Mouse (Mus musculus): ENCODE measurements at regions not wholly inside any gene's neighbourhood (a gene's known extent, or its start where the extent isn't known, plus 50 kb on each side); places are given as distances from the start of the nearest gene placed in this dataset.

DNA sequence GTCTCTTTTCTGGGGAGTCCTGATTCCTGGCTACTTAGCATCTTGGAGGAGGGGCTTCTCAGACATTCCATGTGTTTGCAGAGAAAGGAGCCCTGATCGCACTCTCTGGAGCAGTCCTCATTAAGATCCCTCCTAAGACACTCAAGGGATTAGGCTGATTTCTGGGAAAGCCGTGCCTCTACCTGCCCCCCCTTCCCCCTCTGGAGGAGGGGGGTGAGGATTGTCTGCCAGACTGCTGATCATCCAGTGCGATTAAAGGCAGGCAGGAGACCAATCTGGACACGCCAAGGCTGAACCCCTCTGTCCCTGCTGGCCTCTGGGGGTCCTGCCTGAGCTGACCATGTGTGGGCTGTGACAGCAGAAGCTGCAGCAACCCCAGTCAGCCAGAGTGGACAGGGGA lies 65.4 kb downstream of the Vegfa start:
- no peak for DNase-seq (ENCODE audit: low spot score in 2 of 2)

GRCm38 (mm10) chr17:45964031-45964430 lies 68.1 kb downstream of the Vegfa start:
- no peak for DNase-seq (ENCODE audit: low spot score in 2 of 2)

DNA sequence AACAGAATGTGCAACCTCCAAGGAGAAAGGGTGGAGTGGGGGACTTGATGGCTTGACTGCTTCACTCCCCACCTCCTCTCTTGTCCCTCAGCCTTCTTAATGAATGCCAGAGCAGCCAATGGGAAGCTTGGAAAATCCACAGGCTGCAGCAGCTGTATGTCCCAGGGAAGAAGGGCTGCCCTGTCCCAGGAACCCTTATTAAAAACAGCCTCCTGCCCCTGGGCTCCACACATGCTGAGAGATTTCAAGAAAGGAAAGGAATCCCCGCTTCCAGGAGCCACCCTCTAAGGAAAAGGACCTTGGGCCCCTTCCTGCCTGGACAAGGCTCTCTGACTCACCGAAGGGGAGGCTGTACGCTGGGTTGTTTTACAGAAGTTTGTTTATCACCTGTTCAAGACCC lies 68.8 kb downstream of the Vegfa start:
- DNase-seq (ENCODE audit: low spot score in 2 of 2), result no peak

- DNase-seq (ENCODE audit: low spot score in 2 of 2), result no peak
These were observed 70.4 kb downstream of the Vegfa start for GRCm38 (mm10) chr17:45961626-45962319.

DNA sequence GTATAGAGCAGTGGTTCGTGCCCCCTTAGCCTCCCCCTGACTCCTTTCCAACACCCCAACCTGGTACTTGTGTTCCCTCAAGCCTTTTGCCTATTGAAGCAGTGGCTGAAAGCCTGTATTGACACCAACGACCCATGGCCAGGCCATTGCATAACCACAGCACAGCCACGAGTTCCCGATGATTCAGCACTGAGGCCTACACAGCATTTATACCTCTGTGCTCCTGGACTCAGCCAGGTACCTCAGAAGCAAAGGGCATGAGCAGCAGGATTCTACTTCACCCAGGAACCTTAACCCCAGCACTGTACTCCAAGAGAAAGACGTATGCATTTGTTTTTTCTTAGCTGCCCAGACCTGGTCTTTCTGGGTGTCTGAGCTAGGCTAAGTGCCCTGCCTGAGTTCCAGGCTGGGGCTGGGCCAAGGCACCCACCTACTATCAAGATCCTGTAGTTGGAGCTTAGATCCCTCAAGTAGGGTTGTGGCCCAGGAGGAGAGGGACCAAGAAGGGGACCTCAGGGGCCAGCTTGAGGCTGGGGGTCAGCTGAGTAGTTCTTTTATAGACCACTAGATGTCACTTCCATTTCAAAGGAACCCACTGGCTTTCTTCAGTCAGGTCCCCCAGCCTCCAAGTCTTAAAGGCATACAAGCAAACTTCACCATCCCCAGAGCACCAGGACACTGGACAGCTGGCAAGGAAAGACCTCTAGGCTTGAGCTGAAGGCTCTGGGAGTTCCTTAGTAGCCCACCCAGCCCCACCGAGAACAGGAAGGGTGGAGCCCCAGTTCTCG lies 73.9 kb downstream of the Vegfa start:
- no peak for DNase-seq (ENCODE audit: low spot score in 2 of 2)

GRCm38 (mm10) chr17:45955481-45955880 lies 76.7 kb downstream of the Vegfa start:
- no peak for DNase-seq (ENCODE audit: low spot score in 2 of 2)

- no peak for DNase-seq (ENCODE audit: low spot score in 2 of 2)
These were observed 77.3 kb downstream of the Vegfa start for GRCm38 (mm10) chr17:45954824-45955223.

- no peak for DNase-seq (ENCODE audit: low spot score in 2 of 2)
These were observed 78.6 kb downstream of the Vegfa start for GRCm38 (mm10) chr17:45953523-45953922.

- DNase-seq (ENCODE audit: low spot score in 2 of 2), result no peak
These were observed 81.5 kb downstream of the Vegfa start for GRCm38 (mm10) chr17:45950533-45951164.

DNA sequence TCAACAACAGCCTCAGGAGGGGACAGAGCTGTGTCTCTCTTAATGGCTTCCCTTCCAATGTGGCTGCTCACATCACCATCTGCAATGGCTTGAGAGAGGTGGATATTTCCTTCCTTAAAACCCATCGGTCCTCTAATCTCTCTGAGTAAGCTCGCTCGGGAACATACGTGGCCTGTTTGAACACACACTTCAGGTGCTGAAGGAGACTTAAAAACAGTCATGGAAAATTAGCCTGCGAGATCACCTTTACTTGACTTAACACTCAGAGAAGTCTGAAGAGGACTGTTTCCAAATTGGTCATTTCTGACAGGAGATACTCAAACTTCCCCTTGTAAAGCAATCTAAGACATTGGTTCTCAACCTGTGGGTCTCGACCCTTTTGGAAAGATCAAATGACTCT lies 83.0 kb downstream of the Vegfa start:
- DNase-seq (ENCODE audit: low spot score in 2 of 2), result no peak

GRCm38 (mm10) chr17:45948314-45948935 lies 83.7 kb downstream of the Vegfa start:
- DNase-seq (ENCODE audit: low spot score in 2 of 2), result no peak

DNA sequence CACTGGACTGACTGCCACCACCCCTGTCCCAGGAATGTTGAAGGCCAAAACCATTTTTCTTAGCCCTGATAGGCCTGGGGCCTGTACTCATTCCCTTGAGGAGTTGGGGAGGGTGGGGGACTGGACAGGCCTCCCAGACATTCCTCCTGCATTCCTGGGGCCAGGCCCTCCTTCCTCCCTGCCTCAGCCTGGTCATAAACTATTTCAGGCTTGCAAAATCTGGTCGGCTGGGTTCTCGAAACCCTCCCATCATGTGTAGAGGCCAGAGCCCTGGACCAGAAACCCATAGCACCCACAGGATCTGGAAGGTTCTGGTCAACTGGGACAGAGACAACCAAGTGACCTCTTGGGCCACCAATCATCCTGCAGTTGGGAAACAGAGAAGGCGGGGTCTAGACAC lies 87.2 kb downstream of the Vegfa start:
- DNase-seq (ENCODE audit: low spot score in 2 of 2), result no peak

DNA sequence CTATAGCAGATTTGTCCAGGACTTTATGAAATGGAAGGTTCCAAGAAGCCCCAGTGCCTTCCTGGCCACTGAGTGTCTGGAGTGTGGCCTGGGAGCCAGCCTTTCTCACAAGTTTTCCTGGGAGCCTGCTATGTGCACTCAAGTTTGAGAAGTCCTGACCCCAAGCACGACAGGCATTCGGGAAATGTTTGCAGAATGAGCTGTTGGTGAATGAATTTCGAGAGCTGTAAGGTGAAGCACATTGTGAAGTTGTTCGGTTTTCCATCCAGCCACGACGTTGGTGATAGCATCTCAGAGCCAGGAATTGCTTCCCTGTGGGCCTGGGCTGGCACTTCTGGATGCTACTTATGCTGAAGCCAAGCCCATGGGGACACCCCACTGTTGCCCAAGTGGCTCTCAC lies 88.9 kb downstream of the Vegfa start:
- DNase-seq (ENCODE audit: low spot score in 2 of 2), result no peak

DNA sequence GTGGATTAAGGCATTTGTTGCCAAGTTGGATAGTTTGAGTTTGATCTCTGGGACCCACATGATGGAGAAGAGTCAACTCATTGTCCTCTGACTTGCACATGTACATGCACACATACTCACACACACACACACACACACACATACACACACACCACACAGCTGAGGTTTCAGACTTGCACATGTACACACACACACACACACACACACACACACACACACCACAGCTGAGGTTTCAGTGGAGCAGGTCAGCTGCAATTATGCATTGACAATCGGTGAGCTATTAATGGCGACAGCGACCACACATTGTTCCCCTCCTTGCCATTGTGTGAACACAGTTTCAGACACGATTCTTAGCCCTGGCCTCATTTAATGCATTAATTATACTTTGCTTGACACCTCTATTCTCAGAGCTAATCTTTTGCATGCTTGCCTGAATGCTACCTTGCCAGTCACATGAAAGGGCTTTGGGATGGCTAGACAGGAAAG lies 90.2 kb downstream of the Vegfa start:
- DNase-seq (ENCODE audit: low spot score in 2 of 2), result no peak

DNA sequence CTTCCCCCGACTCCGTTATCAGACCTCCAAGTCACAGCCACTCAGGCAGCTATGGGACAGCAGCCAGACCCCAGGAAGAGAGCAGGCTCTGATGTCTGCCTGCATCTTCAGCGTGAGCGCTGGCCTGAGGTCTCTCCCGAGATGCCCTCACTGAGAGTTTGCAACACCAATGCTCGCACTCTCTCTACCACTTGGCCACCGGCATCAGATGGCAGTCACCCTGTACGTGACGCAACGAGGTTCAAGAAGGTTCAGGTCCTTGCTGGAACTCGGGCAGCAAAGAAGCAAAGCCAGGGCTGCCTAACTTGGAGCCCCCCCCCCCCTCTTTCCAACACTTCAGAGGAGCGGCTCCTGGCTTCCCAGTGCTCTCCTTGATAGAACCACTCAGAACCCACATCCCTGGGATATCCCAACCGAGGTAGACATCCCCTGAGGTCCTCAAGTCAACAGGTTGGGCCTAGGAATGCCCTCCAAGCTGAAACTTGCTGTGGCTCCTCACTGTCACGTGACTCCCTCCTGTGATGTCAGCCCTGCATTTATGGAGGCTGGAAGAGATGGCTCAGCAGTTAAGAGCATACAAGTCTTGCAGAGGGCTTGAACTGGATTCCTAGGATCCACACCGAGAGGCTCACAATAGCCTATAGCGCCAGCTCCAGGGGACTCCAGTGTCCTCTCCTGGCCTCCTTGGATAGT lies 91.9 kb downstream of the Vegfa start:
- DNase-seq (ENCODE audit: low spot score in 2 of 2), result no peak

- no peak for DNase-seq (ENCODE audit: low spot score in 2 of 2)
These were observed 93.9 kb downstream of the Vegfa start for GRCm38 (mm10) chr17:45938284-45938683.

DNA sequence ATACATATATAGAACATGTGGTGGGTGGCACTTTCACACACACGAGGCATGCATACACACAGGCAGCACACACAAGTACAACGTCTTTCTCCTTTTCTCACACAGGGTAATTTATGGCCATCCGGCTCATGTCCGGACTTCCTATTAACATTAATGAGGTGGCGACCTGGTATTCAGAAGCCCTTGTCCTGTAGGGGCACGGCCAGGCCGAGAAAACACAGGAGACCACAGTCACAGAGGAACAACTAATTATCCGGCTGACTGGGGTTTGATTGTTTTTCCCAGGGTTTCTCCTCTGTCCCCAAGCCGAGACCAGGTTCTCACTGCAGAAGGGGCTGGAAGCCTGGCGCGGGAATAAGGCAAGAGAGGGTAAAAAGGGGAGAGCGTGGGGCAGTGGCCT lies 95.6 kb downstream of the Vegfa start:
- DNase-seq (ENCODE audit: low spot score in 2 of 2), result no peak

DNA sequence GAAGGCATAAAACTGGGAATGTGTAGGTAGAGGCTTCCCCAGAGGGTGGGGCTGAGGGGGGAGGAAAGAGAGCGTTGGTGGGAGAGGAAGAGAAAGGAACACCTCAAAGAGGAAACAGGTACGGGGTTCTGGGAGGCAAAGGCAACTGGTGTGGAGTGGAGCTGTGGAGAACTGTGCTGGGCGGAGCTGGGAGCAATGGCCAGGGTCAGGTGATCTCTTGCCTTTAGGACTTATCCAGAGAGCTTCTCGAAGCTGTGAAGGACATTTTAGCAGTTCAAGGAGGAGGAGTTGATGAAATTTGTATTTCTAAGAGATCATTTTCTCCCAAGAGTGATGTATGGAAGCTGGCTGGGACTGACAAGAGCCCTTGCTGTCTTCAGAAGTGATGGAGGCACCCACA lies 96.9 kb downstream of the Vegfa start:
- no peak for DNase-seq (ENCODE audit: low spot score in 2 of 2)

GRCm38 (mm10) chr17:45934002-45934401 lies 98.2 kb downstream of the Vegfa start:
- DNase-seq (ENCODE audit: low spot score in 2 of 2), result no peak

GRCm38 (mm10) chr17:45933034-45933433 lies 99.1 kb downstream of the Vegfa start:
- DNase-seq (ENCODE audit: low spot score in 2 of 2), result no peak

GRCm38 (mm10) chr17:45932611-45933010 lies 99.6 kb downstream of the Vegfa start:
- DNase-seq (ENCODE audit: low spot score in 2 of 2), result no peak

GRCm38 (mm10) chr17:45929591-45929990 lies 102.6 kb downstream of the Vegfa start:
- DNase-seq (ENCODE audit: low spot score in 2 of 2), result no peak
